Mouse (Mus musculus) embryonic facial prominence, embryonic 13.5 days (tissue): ENCODE measurements around the gene Adam1b. TPM values are rescaled to one million over a fixed set of nuclear protein-coding genes. Genes with fewer than 3 reads are reported as not detected.

Experiments
- ATAC-seq: fragments of 200-750 bp; cut with Nextera tagmentation; 2 replicates; pipeline ENCODE4 v1.8.0; 2017; ENCODE audit warnings: low read depth; ENCODE audit not compliant: insufficient number of reproducible peaks, insufficient read depth, low FRiP score, low TSS enrichment
- H3K27ac ChIP-seq: fragments of 300-500 bp; sonication (generic); 2 replicates; pipeline ENCODE4 v1.5.1; 2015; ENCODE audit warnings: moderate library complexity, mild to moderate bottlenecking, inconsistent platforms
- H3K27me3 ChIP-seq: fragments of 300-500 bp; sonication (generic); 2 replicates; pipeline ENCODE4 v1.6.1; 2015; ENCODE audit warnings: mild to moderate bottlenecking, inconsistent platforms
- H3K36me3 ChIP-seq: fragments of 300-500 bp; sonication (generic); 2 replicates; pipeline ENCODE4 v1.6.1; 2015; ENCODE audit warnings: mild to moderate bottlenecking, inconsistent platforms
- H3K4me1 ChIP-seq: fragments of 300-500 bp; sonication (generic); 2 replicates; pipeline ENCODE4 v1.6.1; 2015; ENCODE audit warnings: inconsistent platforms
- H3K4me2 ChIP-seq: fragments of 300-500 bp; sonication (generic); 2 replicates; pipeline ENCODE4 v1.6.1; 2015; ENCODE audit warnings: moderate library complexity, mild to moderate bottlenecking, inconsistent platforms
- H3K4me3 ChIP-seq: fragments of 300-500 bp; sonication (generic); 2 replicates; pipeline ENCODE4 v1.5.1; 2015; ENCODE audit warnings: mild to moderate bottlenecking, inconsistent platforms
- H3K9ac ChIP-seq: fragments of 300-500 bp; sonication (generic); 2 replicates; pipeline ENCODE4 v1.6.1; 2015; ENCODE audit warnings: mild to moderate bottlenecking, inconsistent platforms
- H3K9me3 ChIP-seq: fragments of 300-500 bp; sonication (generic); 2 replicates; pipeline ENCODE4 v1.6.1; 2016; ENCODE audit warnings: inconsistent platforms
- WGBS: fragments of 180-500 bp; shearing (Covaris S2); methylation state at CpG from one replicate; pipeline ENCODE4 v1.1.7; 2015; ENCODE audit warnings: mixed read lengths; 5-methylcytosine and 5-hydroxymethylcytosine counted together
- polyA plus RNA-seq: library from polyadenylated mRNA; unstranded; fragments of >200 nt; fragmentation: Nextera tagmentation; extraction: Ambion mirVana; gene quantifications from 2 replicates; pipeline ENCODE4 v1.2.1, GENCODE M21; 2015

Gene Adam1b
- polyA plus RNA-seq, 1 experiment from 2014 or later: not detected

DNA sequence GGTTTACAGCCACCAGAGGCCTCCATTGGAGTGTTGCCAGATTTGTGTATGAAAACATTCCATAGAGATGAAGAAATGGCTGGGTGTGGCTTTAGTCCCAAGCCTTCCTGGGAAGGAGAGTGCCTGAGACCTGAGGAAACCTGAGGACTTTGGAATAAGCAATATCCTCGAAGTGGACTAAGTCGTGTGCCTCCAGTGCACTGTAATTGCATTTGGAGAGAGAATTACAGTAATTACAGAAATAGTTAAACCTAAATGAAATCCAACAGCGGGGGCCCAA lies 48.8 kb downstream of the Adam1b start:
- WGBS: 73% methylated on average over 3 of the region's 3 CpGs
- 0 out of 2 replicates have a peak overlapping the region, but pooled peaks have one; percentile 30 for H3K27ac ChIP-seq

DNA sequence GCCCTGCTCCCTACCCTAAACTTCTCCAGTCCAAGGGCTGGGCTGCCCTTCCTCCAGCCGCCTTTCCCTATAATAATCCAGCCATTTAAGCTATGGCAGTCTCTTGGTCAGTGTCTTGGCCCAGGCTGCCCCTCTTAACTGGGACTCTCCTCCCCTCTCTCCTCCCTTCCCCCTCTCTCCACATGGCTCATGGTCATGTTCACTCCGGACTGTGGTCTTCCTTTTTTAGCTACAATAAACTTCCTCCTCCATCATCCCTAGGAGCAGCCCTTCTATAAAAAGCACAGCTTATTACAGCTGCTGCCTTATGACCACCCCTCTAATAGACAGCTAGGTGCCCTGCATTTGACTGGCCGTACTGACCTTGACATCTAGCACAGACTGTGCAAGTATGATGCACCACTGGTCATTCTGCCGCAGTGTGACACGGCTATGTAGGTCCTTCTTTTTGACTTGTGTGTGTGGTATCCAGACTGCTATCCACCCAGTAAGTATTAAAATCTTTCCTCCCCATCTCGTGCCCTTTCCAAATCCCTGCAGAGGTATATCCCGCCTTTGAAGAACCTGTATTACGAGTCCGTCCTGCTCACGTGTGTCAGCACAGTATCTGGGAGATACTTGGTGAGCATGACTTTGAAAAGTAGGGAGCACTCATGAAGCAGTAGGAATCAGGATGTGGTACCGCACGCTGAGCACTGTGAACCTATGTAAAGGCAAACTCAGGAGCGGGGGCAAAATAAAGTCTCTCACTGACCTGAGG lies 49.3 kb downstream of the Adam1b start:
- H3K9me3 ChIP-seq: no peaks in the 10 kb centered on the region
- ATAC-seq: no peak
- H3K4me1 ChIP-seq: peaks cover 28% of the 10 kb centered on the region
- WGBS: 81% methylated on average over 13 of the region's 13 CpGs
- H3K4me2 ChIP-seq: peak overlapping the region; percentile 88
- no peaks in the 10 kb centered on the region for H3K27me3 ChIP-seq
- H3K27ac ChIP-seq: peak overlapping the region; percentile 30; the same call in 1 of the 2 replicates
- peak overlapping the region; percentile 97; the same call in 1 of the 2 replicates for H3K4me3 ChIP-seq
- H3K36me3 ChIP-seq: peaks cover 10% of the 10 kb centered on the region
- 0 out of 2 replicates have a peak overlapping the region, but pooled peaks have one; percentile 95 for H3K9ac ChIP-seq

More for the DNA sequence above, 48.8 kb downstream of the Adam1b start:
- Histone ChIP-seq H3K4me3 (no peak overlapping the region), H3K9me3 (no peaks in the 10 kb centered on the region), H3K4me1 (peaks cover 28% of the 10 kb centered on the region), H3K4me2 (no peak overlapping the region), H3K27me3 (no peaks in the 10 kb centered on the region), H3K36me3 (0 out of 2 replicates have a peak, but pooled peaks cover 7% of the 10 kb centered on the region), H3K9ac (no peak overlapping the region)
- ATAC-seq: no peak

DNA sequence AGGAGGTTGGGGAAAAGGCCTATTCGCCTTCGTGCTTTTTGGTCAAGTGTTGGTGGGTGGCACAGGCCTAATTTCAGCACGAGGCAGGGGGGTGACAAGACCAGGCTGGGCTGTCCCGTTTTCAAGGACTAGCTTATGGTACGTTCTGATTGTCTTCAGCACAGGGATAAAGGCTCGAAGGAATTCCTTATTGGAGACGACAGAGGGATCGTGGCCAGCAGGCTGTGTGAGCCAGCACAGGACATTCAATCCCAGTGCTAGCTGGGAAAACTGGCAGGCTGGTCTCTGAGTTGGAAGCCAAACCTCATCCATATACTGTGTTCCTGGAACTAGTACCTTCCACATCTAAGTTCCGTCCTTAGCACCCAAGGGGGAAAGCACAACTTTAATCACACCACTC lies 50.3 kb downstream of the Adam1b start:
- peak overlapping the region; percentile 88 for H3K4me2 ChIP-seq
- no peak for ATAC-seq
- H3K9ac ChIP-seq: peak overlapping the region; percentile 95
- H3K9me3 ChIP-seq: no peaks in the 10 kb centered on the region
- H3K27me3 ChIP-seq: no peaks in the 10 kb centered on the region
- WGBS: 5% methylated on average over 9 of the region's 9 CpGs
- H3K27ac ChIP-seq: peak overlapping the region; percentile 92
- peaks cover 20% of the 10 kb centered on the region for H3K36me3 ChIP-seq
- peaks cover 28% of the 10 kb centered on the region for H3K4me1 ChIP-seq
- H3K4me3 ChIP-seq: peak overlapping the region; percentile 97

DNA sequence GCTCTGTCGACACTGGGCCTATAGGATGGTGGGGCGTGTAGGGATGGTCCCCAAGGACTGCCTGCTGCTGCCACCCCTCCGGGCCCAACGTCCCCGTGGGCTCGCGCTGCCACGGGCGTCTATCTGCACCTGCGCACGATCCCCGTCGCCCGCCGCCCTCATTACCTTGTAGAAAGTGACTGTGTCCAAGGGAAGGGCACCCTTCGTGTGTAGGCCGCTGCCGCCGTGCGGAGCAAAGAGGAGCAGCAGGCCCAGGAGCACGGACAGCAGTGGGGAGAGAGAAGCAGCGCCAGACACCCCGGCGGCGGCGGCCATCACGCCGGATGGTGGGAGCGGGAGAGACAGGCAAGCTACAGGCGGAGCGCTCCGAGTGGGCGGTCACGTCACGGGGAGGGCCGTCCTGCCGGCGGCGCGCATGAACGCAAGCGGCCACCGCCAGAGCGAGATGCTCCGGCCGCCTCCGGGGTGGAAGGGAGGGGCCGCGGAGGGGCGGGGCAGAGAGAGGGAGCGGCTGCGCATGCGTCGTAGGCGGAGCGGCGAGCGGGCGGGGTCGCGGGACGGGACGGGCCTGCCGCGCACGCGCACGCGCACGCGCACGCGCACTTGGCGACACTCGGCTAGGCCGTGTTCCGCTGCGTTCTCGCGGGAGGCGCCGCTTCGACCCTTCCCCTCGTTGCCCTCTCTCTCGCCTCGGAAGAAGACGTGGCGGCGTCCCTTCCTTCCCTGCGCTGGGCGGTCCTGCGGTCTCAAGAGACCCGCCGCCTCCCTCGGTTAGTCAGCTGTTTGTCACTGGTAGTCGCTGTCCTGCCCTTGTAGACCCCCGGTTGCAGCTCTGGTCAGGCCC lies 51.0 kb downstream of the Adam1b start, which contains the start of gene Erp29:
Erp29 (minus strand) TSS at position 481 of the 844 bp plus-strand sequence.
- Histone ChIP-seq H3K36me3 (peaks cover 27% of the 10 kb centered on the region), H3K27ac (peak within 1 kb of the TSS; percentile 93), H3K9me3 (no peaks in the 10 kb centered on the region), H3K4me2 (peak within 1 kb of the TSS; percentile 88), H3K27me3 (no peaks in the 10 kb centered on the region), H3K9ac (peak within 1 kb of the TSS; percentile 95), H3K4me1 (peaks cover 28% of the 10 kb centered on the region), H3K4me3 (peak within 1 kb of the TSS; percentile 97)
- peak; percentile 84 for ATAC-seq
- under 1% methylated on average over 58 of the region's 97 CpGs for WGBS

DNA sequence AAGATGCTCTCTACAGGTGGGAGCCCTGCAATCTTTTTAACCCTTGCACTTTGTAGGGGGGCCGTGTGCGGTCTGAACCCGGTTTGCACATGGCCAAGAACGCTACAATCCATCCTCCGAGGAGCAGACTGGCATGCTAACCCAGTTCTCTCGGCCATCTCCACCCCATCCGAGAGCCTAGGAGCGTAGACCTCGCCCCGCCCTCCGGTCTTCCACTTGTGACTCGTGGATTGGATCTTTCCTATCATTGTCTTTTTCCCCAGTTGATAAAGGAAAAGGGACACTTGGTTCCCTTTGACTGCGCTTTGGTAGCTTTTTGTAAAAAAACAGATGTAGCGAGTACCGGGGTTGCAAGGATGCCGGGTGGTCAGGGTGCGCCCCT lies 51.6 kb downstream of the Adam1b start, which contains the start of gene Tmem116:
Tmem116 (plus strand) TSS at position 250 of the 382 bp plus-strand sequence.
- Histone ChIP-seq H3K9ac (peak within 1 kb of the TSS; percentile 95), H3K27ac (peak within 1 kb of the TSS; percentile 93), H3K36me3 (peaks cover 33% of the 10 kb centered on the region), H3K4me2 (peak within 1 kb of the TSS; percentile 88), H3K9me3 (no peaks in the 10 kb centered on the region), H3K4me1 (peaks cover 28% of the 10 kb centered on the region), H3K4me3 (peak within 1 kb of the TSS; percentile 97), H3K27me3 (no peaks in the 10 kb centered on the region)
- no peak for ATAC-seq
- under 1% methylated on average over 17 of the region's 17 CpGs for WGBS

DNA sequence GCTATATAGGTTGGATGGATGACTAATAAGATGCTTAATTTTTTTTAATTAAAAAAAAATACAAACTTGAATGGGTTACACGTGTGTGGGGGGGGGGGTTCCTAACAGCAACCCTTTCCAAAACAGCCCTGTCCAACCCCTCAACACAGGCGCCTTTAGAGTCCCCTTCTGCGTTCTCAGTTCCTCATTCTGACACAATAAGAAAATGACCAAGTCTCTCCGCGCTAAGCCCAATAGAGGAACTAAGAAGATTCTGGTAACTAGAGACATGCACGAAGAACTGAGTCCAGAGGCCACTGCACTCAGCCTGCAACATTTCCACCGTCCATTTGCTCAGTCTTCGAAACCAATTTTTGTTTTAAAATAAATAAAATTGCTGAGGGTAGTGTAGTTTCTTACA lies 52.0 kb downstream of the Adam1b start:
- H3K9me3 ChIP-seq: no peaks in the 10 kb centered on the region
- peak overlapping the region; percentile 93; the same call in 1 of the 2 replicates for H3K27ac ChIP-seq
- H3K36me3 ChIP-seq: peaks cover 37% of the 10 kb centered on the region
- peaks cover 28% of the 10 kb centered on the region for H3K4me1 ChIP-seq
- peak overlapping the region; percentile 88 for H3K4me2 ChIP-seq
- whole genome bisulfite sequencing: 21% methylated on average over 8 of the region's 8 CpGs
- no peak for ATAC-seq
- H3K27me3 ChIP-seq: no peaks in the 10 kb centered on the region
- H3K9ac ChIP-seq: peak overlapping the region; percentile 95
- H3K4me3 ChIP-seq: peak overlapping the region; percentile 97

DNA sequence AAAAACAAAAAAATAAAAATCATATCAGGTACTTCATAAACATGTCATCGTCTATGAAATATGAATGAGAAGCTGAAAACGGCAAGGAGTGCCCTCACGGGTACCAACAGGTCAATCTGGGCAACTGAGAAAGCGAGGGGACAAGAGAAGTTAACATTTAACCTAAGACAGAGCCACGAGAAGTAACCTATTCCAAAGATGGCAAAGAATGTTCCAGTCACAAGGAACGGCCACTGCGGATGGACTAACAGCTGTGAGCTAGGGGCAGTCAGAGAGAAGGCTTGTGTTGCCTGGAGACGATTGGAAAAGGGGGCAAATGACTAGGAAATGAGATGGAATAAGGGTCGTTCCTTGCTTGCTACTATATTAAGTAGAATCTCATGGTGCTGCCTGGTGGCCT lies 52.8 kb downstream of the Adam1b start:
- Histone ChIP-seq H3K9me3 (no peaks in the 10 kb centered on the region), H3K36me3 (peaks cover 45% of the 10 kb centered on the region), H3K27ac (no peak overlapping the region), H3K9ac (no peak overlapping the region; the same call in 1 of the 2 replicates), H3K27me3 (no peaks in the 10 kb centered on the region), H3K4me1 (peaks cover 28% of the 10 kb centered on the region), H3K4me2 (peak overlapping the region; percentile 88; the same call in 1 of the 2 replicates), H3K4me3 (no peak overlapping the region)
- 83% methylated on average over 9 of the region's 9 CpGs for WGBS
- no peak for ATAC-seq

Other genes with a start within 250 kb of the Adam1b start
- 74.6 and 80.7 TPM in 2 replicates for gene Trafd1, start 117.8 kb downstream of the Adam1b start, polyA plus RNA-seq
- gene Naa25, start 105.5 kb downstream of the Adam1b start, polyA plus RNA-seq: 39.2 and 40.8 TPM in 2 replicates
- 1.3 TPM in 2 replicates for gene Tmem116, start 51.5 kb downstream of the Adam1b start, polyA plus RNA-seq
- 160 TPM in 2 replicates for gene Erp29, start 50.9 kb downstream of the Adam1b start, polyA plus RNA-seq
- 2.3 and 2.5 TPM in 2 replicates for gene Adam1a, start 42.0 kb upstream of the Adam1b start, polyA plus RNA-seq
- not detected in 2 replicates for gene Gm42878, start 42.0 kb upstream of the Adam1b start, polyA plus RNA-seq
- gene Mapkapk5, start 42.5 kb upstream of the Adam1b start, polyA plus RNA-seq: 49.4 and 55.2 TPM in 2 replicates
- 259 and 281 TPM in 2 replicates for gene Aldh2, start 90.4 kb upstream of the Adam1b start, polyA plus RNA-seq
- 1.2 and 1.9 TPM in 2 replicates for gene Acad12, start 115.5 kb upstream of the Adam1b start, polyA plus RNA-seq
- 1.9 and 2.1 TPM in 2 replicates for gene Acad10, start 157.1 kb upstream of the Adam1b start, polyA plus RNA-seq
- gene Brap, start 157.1 kb upstream of the Adam1b start, polyA plus RNA-seq: 44.5 and 44.7 TPM in 2 replicates
- 53.2 and 69.2 TPM in 2 replicates for gene Atxn2, start 207.9 kb upstream of the Adam1b start, polyA plus RNA-seq